Mouse (Mus musculus) adipose tissue, adult 10 weeks (tissue): ENCODE measurements around the gene Megf9. TPM values are rescaled to one million over a fixed set of nuclear protein-coding genes. Genes with fewer than 3 reads are reported as not detected.

ENCODE experiments used
- polyA plus RNA-seq: library from polyadenylated mRNA; stranded (reverse); fragments of 350-450 nt; fragmentation: Illumina TruSeq; extraction: RNeasy Lipid Tissue Mini Kit (QIAGEN cat#74804); gene quantifications from one replicate; pipeline ENCODE4 v1.2.3, GENCODE M21; 2014; ENCODE audit warnings: low read depth, low replicate concordance

Gene Megf9
- polyA plus RNA-seq, result 8.6 TPM

GRCm38 (mm10) chr4:70534891-70535269 is at the start of gene Megf9:
Megf9 (minus strand) TSS chr4:70534995.

GRCm38 (mm10) chr4:70409994-70410721 is 124.6 kb downstream of the Megf9 start, which contains the start of gene Cdk5rap2:
Cdk5rap2 (minus strand) TSS chr4:70410443.

Other genes starting within 250 kb of the Megf9 start
- 9.8 TPM for gene Cdk5rap2, start 124.6 kb downstream of the Megf9 start, polyA plus RNA-seq